Mouse (Mus musculus): ENCODE results near the gene Pnpla7. TPM values are rescaled to one million over a fixed set of nuclear protein-coding genes. Genes with fewer than 3 reads are reported as not detected.

Gene Pnpla7
- polyA plus RNA-seq, 1 experiment from 2014 or later, result 9.1 TPM

DNA sequence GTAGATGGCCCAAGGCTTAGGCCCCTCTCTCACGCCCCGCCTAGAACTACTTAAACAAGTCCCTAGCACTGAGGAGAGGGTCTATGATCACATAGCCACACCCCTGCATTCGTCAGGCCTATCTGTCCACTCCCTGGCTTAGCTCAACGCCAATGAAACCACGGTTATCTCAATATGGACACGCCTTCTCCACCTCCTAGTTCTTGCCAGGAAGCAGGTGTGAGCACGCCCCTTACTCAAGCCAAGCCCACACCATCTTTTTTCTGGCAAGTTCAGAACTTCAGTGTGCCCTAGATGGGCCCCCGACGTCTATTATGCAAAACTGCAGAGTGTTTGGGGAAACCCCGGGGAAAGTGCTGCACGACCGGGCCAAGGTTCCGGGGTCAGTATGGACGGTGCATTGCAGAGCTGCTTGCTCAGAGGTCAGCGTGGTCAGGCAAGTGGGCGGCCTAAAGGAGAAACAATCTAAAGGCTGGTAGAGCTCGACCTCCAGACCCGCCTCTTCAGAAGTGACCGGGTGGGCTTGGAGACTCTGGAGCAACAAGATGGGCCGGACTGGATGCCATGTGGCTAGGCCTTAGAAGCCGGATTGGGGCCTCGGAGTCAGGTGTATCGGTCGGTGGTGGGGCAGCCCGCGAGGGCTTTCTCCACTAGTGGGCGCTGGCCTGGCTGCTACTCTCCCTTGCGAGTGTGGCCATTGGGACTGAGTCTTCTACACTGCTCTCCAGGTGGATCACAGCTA lies 119.4 kb downstream of the Pnpla7 start, which contains the start of gene Noxa1:
Noxa1 (minus strand) TSS at position 41 of the 742 bp plus-strand sequence.
- H3K27me3 ChIP-seq (ENCODE audit: low read depth, poor library complexity, severe bottlenecking), result peaks cover 27% of the 10 kb centered on the region
- 40% methylated on average over 28 of the region's 28 CpGs for WGBS

DNA sequence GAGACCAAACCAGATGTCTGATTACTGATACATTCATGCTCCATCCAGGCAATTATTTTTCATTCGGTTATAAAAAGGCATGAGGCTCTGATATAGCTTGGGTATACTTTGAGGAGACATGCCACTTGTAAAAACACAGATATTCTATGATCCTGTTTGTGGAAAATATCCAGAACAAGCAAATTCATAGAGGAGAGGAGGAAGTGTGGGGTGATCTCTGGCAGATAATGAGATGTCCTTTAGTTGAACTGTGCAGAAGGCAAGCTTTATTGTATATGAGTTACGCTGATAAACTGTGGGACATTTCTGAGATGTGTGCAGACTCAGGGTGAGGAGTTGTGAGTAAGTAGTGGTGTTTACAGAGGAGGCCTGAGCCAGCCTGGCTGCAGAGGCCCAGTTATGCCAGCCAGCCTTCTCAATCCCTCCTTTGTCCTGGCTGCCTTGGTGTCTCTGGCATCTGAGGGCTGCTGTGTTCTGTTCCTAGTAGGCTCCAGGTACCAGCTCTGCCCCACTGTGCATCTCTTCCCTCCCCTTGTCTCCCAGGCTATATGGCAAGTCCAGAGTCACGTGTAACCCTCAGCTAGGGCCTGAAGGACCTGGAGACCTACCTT lies 122.3 kb downstream of the Pnpla7 start:
- no peak overlapping the region for H3K4me3 ChIP-seq
- 77% methylated on average over 3 of the region's 3 CpGs for WGBS
- H3K9me3 ChIP-seq (replicated peaks), result no peaks in the 10 kb centered on the region
- no peaks in the 10 kb centered on the region for H3K36me3 ChIP-seq
- no peak for DNase-seq (ENCODE audit: low spot score)
- H3K27me3 ChIP-seq (ENCODE audit: low read depth, poor library complexity, severe bottlenecking), result peaks cover 25% of the 10 kb centered on the region
- peaks cover 11% of the 10 kb centered on the region for H3K4me1 ChIP-seq
- no peak overlapping the region for H3K27ac ChIP-seq

More for the DNA sequence above, 119.4 kb downstream of the Pnpla7 start, which contains the start of gene Noxa1:
- Histone ChIP-seq H3K4me1 (peaks cover 11% of the 10 kb centered on the region), H3K36me3 (no peaks in the 10 kb centered on the region), H3K9me3 (replicated peaks) (no peaks in the 10 kb centered on the region), H3K27ac (no peak within 1 kb of the TSS; the same call in 1 of the 2 replicates), H3K4me3 (peak within 1 kb of the TSS; percentile 24)
- DNase-seq (ENCODE audit: low spot score), result peak; percentile 39

DNA sequence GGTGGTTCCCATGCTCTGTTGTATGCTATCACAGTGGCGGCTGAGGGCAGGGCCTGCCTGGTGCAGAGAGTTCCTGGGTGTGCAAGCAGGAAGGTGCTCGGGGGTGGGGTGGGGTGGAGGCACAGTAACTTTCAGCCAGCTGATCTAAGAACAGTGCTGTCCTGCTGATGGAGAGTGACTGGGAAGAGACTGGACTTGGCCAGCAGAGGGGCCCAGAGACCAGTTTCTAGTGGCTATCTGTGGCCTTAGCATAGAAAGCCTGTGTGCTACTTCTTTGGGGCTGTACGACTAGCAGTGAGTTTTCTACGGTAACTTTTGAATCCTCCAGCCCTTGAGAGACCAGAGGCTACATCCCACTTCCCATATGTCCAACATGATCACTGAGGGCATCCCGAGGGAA lies 123.1 kb downstream of the Pnpla7 start:
- WGBS, result 64% methylated on average over 5 of the region's 5 CpGs
- Histone ChIP-seq H3K4me3 (no peak overlapping the region), H3K9me3 (replicated peaks) (no peaks in the 10 kb centered on the region), H3K4me1 (peaks cover 11% of the 10 kb centered on the region), H3K27ac (no peak overlapping the region), H3K27me3 (ENCODE audit: low read depth, poor library complexity, severe bottlenecking) (peaks cover 18% of the 10 kb centered on the region), H3K36me3 (no peaks in the 10 kb centered on the region)
- no peak for DNase-seq (ENCODE audit: low spot score)

DNA sequence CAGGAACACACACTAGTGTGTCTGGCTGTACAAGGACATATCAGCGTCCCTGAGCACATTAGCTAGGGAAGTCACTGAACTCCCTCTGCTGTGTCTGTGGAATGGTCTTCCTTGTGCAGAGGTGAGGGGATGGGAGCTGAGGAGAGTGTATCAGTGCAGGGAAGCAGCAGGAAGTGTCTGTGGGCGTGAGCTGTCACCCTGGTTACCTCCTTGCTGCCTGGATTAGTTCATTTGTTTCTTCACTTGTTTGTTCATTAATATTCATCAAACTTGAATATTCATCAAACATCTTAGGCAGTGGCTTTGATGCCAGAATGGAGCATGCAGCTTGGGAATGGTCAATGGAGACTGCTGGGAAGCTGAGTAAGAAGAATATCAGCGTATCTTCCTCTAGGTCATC lies 123.9 kb downstream of the Pnpla7 start:
- peaks cover 10% of the 10 kb centered on the region for H3K4me1 ChIP-seq
- no peak for DNase-seq (ENCODE audit: low spot score)
- WGBS, result 83% methylated on average over 3 of the region's 3 CpGs
- no peak overlapping the region for H3K27ac ChIP-seq
- no peaks in the 10 kb centered on the region for H3K36me3 ChIP-seq
- no peaks in the 10 kb centered on the region for H3K9me3 ChIP-seq (replicated peaks)
- no peak overlapping the region for H3K4me3 ChIP-seq
- H3K27me3 ChIP-seq (ENCODE audit: low read depth, poor library complexity, severe bottlenecking), result peaks cover 11% of the 10 kb centered on the region

Small RNA genes within 50 kb of the gene (microRNA-seq; reads per million reads assigned to microRNA genes)
- gene Gm22875, result not detected
- not detected for gene Gm24328
- not detected for gene Mir7664

Other genes with a start within 250 kb of the Pnpla7 start
- 1.7 and 2.2 TPM in 2 replicates for gene Cacna1b, start 212.9 kb upstream of the Pnpla7 start, polyA plus RNA-seq (2016; fragmentation: Nextera tagmentation; extraction: Ambion mirVana)
- 136 and 152 TPM in 2 replicates for gene Ehmt1, start 56.4 kb upstream of the Pnpla7 start, polyA plus RNA-seq (2016; fragmentation: Nextera tagmentation; extraction: Ambion mirVana)
- 12.9 and 16.5 TPM in 2 replicates for gene Arrdc1, start 40.8 kb upstream of the Pnpla7 start, polyA plus RNA-seq (2016; fragmentation: Nextera tagmentation; extraction: Ambion mirVana)
- gene Zmynd19, start 26.2 kb upstream of the Pnpla7 start, polyA plus RNA-seq (2016; fragmentation: Nextera tagmentation; extraction: Ambion mirVana), result 24.6 and 27.6 TPM in 2 replicates
- 36.6 and 36.9 TPM in 2 replicates for gene Dph7, start 13.6 kb upstream of the Pnpla7 start, polyA plus RNA-seq (2016; fragmentation: Nextera tagmentation; extraction: Ambion mirVana)
- 119 and 124 TPM in 2 replicates for gene Mrpl41, start 935 bp upstream of the Pnpla7 start, polyA plus RNA-seq (2016; fragmentation: Nextera tagmentation; extraction: Ambion mirVana)
- 61.6 and 68.2 TPM in 2 replicates for gene Nsmf, start 78.3 kb downstream of the Pnpla7 start, polyA plus RNA-seq (2016; fragmentation: Nextera tagmentation; extraction: Ambion mirVana)
- 0.30 TPM in 1 of 2 replicates, not detected in the other for gene Entpd8, start 104.3 kb downstream of the Pnpla7 start, polyA plus RNA-seq (2016; fragmentation: Nextera tagmentation; extraction: Ambion mirVana)
- gene Noxa1, start 119.1 kb downstream of the Pnpla7 start, polyA plus RNA-seq (2016; fragmentation: Nextera tagmentation; extraction: Ambion mirVana), result 0.15 and 0.28 TPM in 2 replicates
- gene Nrarp, start 204.7 kb downstream of the Pnpla7 start, polyA plus RNA-seq (2016; fragmentation: Nextera tagmentation; extraction: Ambion mirVana), result 7.9 and 10.3 TPM in 2 replicates
- 3.2 TPM in 2 replicates for gene Tor4a, start 220.9 kb downstream of the Pnpla7 start, polyA plus RNA-seq (2016; fragmentation: Nextera tagmentation; extraction: Ambion mirVana)
- 129 and 137 TPM in 2 replicates for gene Nelfb, start 235.5 kb downstream of the Pnpla7 start, polyA plus RNA-seq (2016; fragmentation: Nextera tagmentation; extraction: Ambion mirVana)
- gene Stpg3, start 238.6 kb downstream of the Pnpla7 start, polyA plus RNA-seq (2016; fragmentation: Nextera tagmentation; extraction: Ambion mirVana), result 0.14 TPM in 1 of 2 replicates, not detected in the other
- gene Fam166a, start 242.7 kb downstream of the Pnpla7 start, polyA plus RNA-seq (2016; fragmentation: Nextera tagmentation; extraction: Ambion mirVana), result 1.0 TPM in 1 of 2 replicates, not detected in the other
- 597 and 608 TPM in 2 replicates for gene Tubb4b, start 248.7 kb downstream of the Pnpla7 start, polyA plus RNA-seq (2016; fragmentation: Nextera tagmentation; extraction: Ambion mirVana)

Data from limb, embryonic 10.5 days (tissue).